Mouse (Mus musculus): ENCODE results near the gene Usp22.

DNA sequence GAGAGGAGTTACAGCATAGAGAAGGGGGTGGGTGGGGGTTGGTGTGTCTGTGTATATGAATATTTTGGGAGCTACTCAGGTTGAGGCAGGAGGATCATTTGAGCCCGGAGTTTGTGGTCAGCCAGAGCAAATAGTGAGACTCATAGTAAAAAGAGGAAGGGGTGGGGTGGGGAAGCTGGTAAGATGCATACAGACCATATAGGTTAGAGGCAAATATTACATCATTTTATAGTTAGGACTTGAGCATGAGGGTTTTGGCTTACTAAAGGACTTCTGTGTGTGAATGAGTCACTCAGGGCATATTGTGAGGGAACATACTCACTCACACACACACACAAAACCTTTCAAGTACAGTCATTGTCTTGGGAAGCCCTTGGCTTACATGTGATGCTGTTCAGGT is 1.5 kb upstream of the Usp22 start:
- no peak for TF ChIP-seq EP300 (IDR thresholded peaks at IDR 0.05; ENCODE audit: low read depth)
- no peak for TF ChIP-seq CTCF (IDR thresholded peaks at IDR 0.05; ENCODE audit: low read depth)

Data from liver, embryonic 14.5 days (tissue).